Mouse (Mus musculus): ENCODE measurements around the gene Eif3g.

GRCm38 (mm10) chr9:20894629-20895028, 3.8 kb downstream of the Eif3g start:
- TF ChIP-seq CTCF (IDR thresholded peaks at IDR 0.05; ENCODE audit: control insufficient read depth, insufficient read depth, insufficient replicate concordance, low read depth, low read length) (no peak), POLR2A (IDR thresholded peaks at IDR 0.05; ENCODE audit: control insufficient read depth, low read depth, low read length) (no peak)

Data from testis, adult 2 months (tissue).